Mouse (Mus musculus) stomach, embryonic 16.5 days (tissue): ENCODE results near the gene Pfkm. TPM values are rescaled to one million over a fixed set of nuclear protein-coding genes. Genes with fewer than 3 reads are reported as not detected.
A peak's percentile ranks its signal among the peaks of the same experiment; 100 is the strongest.

Experiments used
- ATAC-seq: fragments of 200-750 bp; cut with Nextera tagmentation; 2 replicates; pipeline ENCODE4 v1.8.0; 2017; ENCODE audit warnings: moderate number of reproducible peaks, moderate TSS enrichment; ENCODE audit not compliant: insufficient read depth, low FRiP score
- H3K27ac ChIP-seq: fragments of 300-500 bp; sonication (generic); 2 replicates; pipeline ENCODE4 v1.5.1; 2014; ENCODE audit warnings: low read length
- H3K27me3 ChIP-seq: fragments of 300-500 bp; sonication (generic); 2 replicates; pipeline ENCODE4 v1.6.1; 2014; ENCODE audit warnings: low read length, control low read depth, mixed read lengths; ENCODE audit not compliant: control insufficient read depth, insufficient read depth
- H3K36me3 ChIP-seq: fragments of 300-500 bp; sonication (generic); 2 replicates; pipeline ENCODE4 v1.6.1; 2014; ENCODE audit warnings: low read length; ENCODE audit not compliant: control insufficient read depth, insufficient read depth
- H3K4me1 ChIP-seq: fragments of 300-500 bp; sonication (generic); 2 replicates; pipeline ENCODE4 v1.6.1; 2014; ENCODE audit warnings: low read length, control low read depth, mixed read lengths; ENCODE audit not compliant: control insufficient read depth, insufficient read depth
- H3K4me2 ChIP-seq: fragments of 300-500 bp; sonication (generic); 2 replicates; pipeline ENCODE4 v1.6.1; 2014; ENCODE audit warnings: low read depth, low read length, mixed read lengths
- H3K4me3 ChIP-seq: fragments of 300-500 bp; sonication (generic); replicated peaks from 2 replicates; pipeline ENCODE4 v1.5.1; 2014; ENCODE audit warnings: mild to moderate bottlenecking, low read length
- H3K9ac ChIP-seq: fragments of 300-500 bp; sonication (generic); 2 replicates; pipeline ENCODE4 v1.6.1; 2014; ENCODE audit warnings: low read length
- H3K9me3 ChIP-seq: fragments of 300-500 bp; sonication (generic); replicated peaks from 2 replicates; pipeline ENCODE4 v1.6.1; 2016; ENCODE audit warnings: low read length, control low read depth; ENCODE audit not compliant: control insufficient read depth
- WGBS: fragments of 180-500 bp; shearing (Covaris S2); extraction: QIAGEN DNeasy Blood & Tissue Kit; methylation state at CpG from one replicate; pipeline ENCODE4 v1.1.7; 2014; 5-methylcytosine and 5-hydroxymethylcytosine counted together
- polyA plus RNA-seq: library from polyadenylated mRNA; unstranded; fragments of >200 nt; fragmentation: Nextera tagmentation; extraction: Ambion mirVana; gene quantifications from 2 replicates; pipeline ENCODE4 v1.2.1, GENCODE M21; 2015

The Pfkm gene
- polyA plus RNA-seq = 32.5 and 45.5 TPM in 2 replicates

DNA sequence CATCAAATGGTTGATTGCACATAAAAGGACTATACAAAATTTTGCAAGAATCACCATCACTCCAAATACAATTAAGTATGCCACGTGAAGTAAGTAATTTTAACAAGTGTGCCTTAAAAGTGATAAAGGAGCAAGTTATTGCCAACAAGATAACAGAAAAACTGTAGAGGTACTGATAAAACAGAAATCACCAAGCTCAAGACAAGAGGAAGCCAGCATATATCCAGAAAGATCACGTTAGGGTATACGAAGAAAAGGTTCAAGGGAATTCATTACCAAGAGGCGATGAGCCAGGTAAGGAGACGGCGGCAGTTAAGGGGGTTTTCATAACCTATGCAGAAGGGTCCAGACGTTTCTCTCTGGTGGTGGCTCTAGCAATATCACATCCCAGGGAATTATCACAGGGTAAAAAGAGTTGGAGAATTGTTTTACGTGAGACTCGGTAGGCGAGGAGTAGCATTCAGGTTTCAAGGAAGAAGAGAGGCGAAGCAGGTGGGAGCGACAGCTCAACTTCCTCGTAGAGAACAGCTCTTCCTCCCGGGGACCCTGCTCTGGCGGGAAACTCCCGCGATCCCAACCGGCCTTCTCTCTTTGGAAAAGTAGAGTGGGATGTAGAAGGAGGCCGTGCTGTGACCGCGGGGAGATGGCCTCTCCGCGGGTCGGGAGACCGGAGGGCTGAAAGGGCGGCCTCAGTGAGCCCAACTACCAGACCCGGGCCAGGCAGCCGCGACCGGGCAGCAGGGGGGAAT lies at the start of gene Pfkm:
TSS of gene Pfkm (plus strand) at position 218 of the 749 bp plus-strand sequence.
- no peaks in the 10 kb centered on the region for H3K9me3 ChIP-seq
- peak; percentile 4; the same call in 1 of the 2 replicates for ATAC-seq
- no peaks in the 10 kb centered on the region for H3K27me3 ChIP-seq
- WGBS = 0% methylated on average over 30 of the region's 30 CpGs
- H3K9ac ChIP-seq = peak within 1 kb of the TSS; percentile 87
- H3K4me3 ChIP-seq = peak within 1 kb of the TSS; percentile 83
- H3K4me1 ChIP-seq = peaks cover 13% of the 10 kb centered on the region
- peak within 1 kb of the TSS; percentile 98 for H3K27ac ChIP-seq
- H3K4me2 ChIP-seq = peak within 1 kb of the TSS; percentile 73
- no peaks in the 10 kb centered on the region for H3K36me3 ChIP-seq

- no peak overlapping the region for H3K27ac ChIP-seq
- H3K27me3 ChIP-seq = no peaks in the 10 kb centered on the region
- no peaks in the 10 kb centered on the region for H3K4me1 ChIP-seq
- H3K4me3 ChIP-seq = no peak overlapping the region
- H3K9me3 ChIP-seq = no peaks in the 10 kb centered on the region
- H3K9ac ChIP-seq = no peak overlapping the region
- H3K36me3 ChIP-seq = peaks cover 27% of the 10 kb centered on the region
- WGBS = 92% methylated on average over 6 of the region's 6 CpGs
- no peak for ATAC-seq
- no peak overlapping the region for H3K4me2 ChIP-seq
These were observed 48.4 kb upstream of the Pfkm start for GRCm38 (mm10) chr15:98043967-98044366.

DNA sequence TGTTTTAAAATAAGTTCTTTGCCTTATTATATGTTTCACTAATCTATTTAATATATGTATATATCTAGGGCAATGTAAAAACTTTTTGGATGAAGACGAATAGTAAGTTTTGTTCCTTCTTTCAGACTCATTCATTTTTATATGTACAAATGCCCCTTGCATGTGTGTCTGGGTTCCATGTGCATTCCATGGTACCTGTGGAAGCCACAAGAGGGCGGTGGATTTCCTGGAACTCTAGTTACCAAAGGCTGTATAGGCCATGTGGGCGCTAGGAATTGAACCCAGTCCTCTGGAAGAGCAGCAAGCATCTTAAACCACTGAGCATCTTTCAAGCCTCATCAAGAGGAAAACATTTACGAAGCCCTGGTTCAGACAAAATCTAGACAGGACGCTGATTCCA lies 48.0 kb upstream of the Pfkm start:
- ATAC-seq = no peak
- Histone ChIP-seq H3K4me1 (no peaks in the 10 kb centered on the region), H3K4me3 (no peak overlapping the region), H3K27me3 (no peaks in the 10 kb centered on the region), H3K27ac (no peak overlapping the region), H3K4me2 (no peak overlapping the region), H3K36me3 (peaks cover 27% of the 10 kb centered on the region), H3K9ac (no peak overlapping the region), H3K9me3 (no peaks in the 10 kb centered on the region)
- 93% methylated on average over 5 of the region's 5 CpGs for WGBS

- WGBS = 87% methylated on average over 13 of the region's 13 CpGs
These were observed 43.3 kb upstream of the Pfkm start for GRCm38 (mm10) chr15:98048918-98049700.

DNA sequence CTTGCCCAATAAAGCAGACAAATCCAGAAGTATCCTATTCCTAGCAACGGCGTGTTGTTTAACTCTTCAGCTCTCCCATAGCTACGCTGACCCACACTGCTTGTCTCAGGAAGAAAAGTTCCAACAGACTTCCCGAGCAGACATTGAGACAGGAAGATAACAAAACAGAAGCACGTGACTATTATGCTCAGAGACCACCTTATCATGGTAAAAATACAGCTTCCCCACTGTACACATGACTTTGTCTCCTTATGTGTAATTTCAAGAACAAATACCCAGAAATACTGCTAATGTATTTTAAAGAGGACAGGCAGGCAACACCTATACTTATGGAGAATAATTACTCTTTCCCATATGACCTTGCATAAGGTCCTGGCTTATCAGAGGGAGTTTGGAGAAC lies 40.7 kb upstream of the Pfkm start:
- Histone ChIP-seq H3K4me1 (no peaks in the 10 kb centered on the region), H3K9ac (no peak overlapping the region), H3K27ac (no peak overlapping the region), H3K9me3 (no peaks in the 10 kb centered on the region), H3K4me3 (no peak overlapping the region), H3K36me3 (peaks cover 4% of the 10 kb centered on the region; the same call in 1 of the 2 replicates), H3K27me3 (no peaks in the 10 kb centered on the region), H3K4me2 (no peak overlapping the region)
- 88% methylated on average over 5 of the region's 5 CpGs for WGBS
- no peak for ATAC-seq

More at GRCm38 (mm10) chr15:98048918-98049700, 43.3 kb upstream of the Pfkm start:
- no peak for ATAC-seq
- no peak overlapping the region for H3K4me3 ChIP-seq
- peaks cover 20% of the 10 kb centered on the region for H3K36me3 ChIP-seq
- no peak overlapping the region for H3K9ac ChIP-seq
- no peak overlapping the region for H3K27ac ChIP-seq
- no peaks in the 10 kb centered on the region for H3K4me1 ChIP-seq
- no peak overlapping the region for H3K4me2 ChIP-seq
- H3K27me3 ChIP-seq = no peaks in the 10 kb centered on the region
- no peaks in the 10 kb centered on the region for H3K9me3 ChIP-seq

- Histone ChIP-seq H3K4me3 (no peak overlapping the region), H3K4me1 (no peaks in the 10 kb centered on the region), H3K27ac (no peak overlapping the region), H3K9ac (no peak overlapping the region), H3K9me3 (no peaks in the 10 kb centered on the region), H3K4me2 (no peak overlapping the region), H3K27me3 (no peaks in the 10 kb centered on the region), H3K36me3 (peaks cover 9% of the 10 kb centered on the region; the same call in 1 of the 2 replicates)
- ATAC-seq = no peak
- 32% methylated on average over 5 of the region's 5 CpGs for WGBS
These were observed 37.1 kb upstream of the Pfkm start for GRCm38 (mm10) chr15:98055246-98055645.

GRCm38 (mm10) chr15:98065881-98066280 lies 26.5 kb upstream of the Pfkm start:
- ATAC-seq = no peak
- WGBS = 90% methylated on average over 5 of the region's 5 CpGs
- H3K36me3 ChIP-seq = peaks cover 23% of the 10 kb centered on the region

DNA sequence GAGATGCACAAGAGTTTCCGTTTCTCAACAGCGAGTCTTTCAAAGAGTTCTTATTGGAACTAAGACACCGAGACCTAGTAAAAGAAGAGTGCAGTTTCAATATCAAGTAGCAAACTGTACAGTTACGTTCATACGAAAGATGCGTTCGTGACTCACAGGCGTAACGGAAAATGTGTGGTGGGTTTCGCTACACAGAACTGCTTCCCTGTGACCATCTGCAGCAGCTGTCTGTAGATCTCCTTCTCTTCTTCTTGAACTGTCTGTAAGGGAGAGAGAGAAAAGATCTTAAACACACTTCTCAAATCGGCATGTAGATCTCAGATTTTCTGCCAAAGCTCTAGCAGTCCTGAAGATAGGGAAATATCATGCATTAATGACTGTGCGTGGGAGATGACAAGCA lies 25.8 kb upstream of the Pfkm start:
- ATAC-seq = no peak
- Histone ChIP-seq H3K27ac (no peak overlapping the region), H3K9ac (no peak overlapping the region), H3K4me2 (no peak overlapping the region), H3K9me3 (no peaks in the 10 kb centered on the region), H3K4me1 (no peaks in the 10 kb centered on the region), H3K27me3 (no peaks in the 10 kb centered on the region), H3K36me3 (peaks cover 24% of the 10 kb centered on the region), H3K4me3 (no peak overlapping the region)
- 93% methylated on average over 12 of the region's 12 CpGs for WGBS

More at GRCm38 (mm10) chr15:98065881-98066280, 26.5 kb upstream of the Pfkm start:
- H3K27me3 ChIP-seq = no peaks in the 10 kb centered on the region
- no peak overlapping the region for H3K4me3 ChIP-seq
- H3K9me3 ChIP-seq = no peaks in the 10 kb centered on the region
- no peak overlapping the region for H3K27ac ChIP-seq
- no peaks in the 10 kb centered on the region for H3K4me1 ChIP-seq
- no peak overlapping the region for H3K4me2 ChIP-seq
- H3K9ac ChIP-seq = no peak overlapping the region

GRCm38 (mm10) chr15:98067492-98067891 lies 24.9 kb upstream of the Pfkm start:
- Histone ChIP-seq H3K27me3 (no peaks in the 10 kb centered on the region), H3K9ac (no peak overlapping the region), H3K27ac (no peak overlapping the region), H3K9me3 (no peaks in the 10 kb centered on the region), H3K36me3 (peaks cover 24% of the 10 kb centered on the region), H3K4me3 (no peak overlapping the region), H3K4me2 (no peak overlapping the region), H3K4me1 (no peaks in the 10 kb centered on the region)
- no peak for ATAC-seq
- WGBS = 62% methylated on average over 3 of the region's 3 CpGs
